Mouse (Mus musculus) liver, adult 2 months (tissue): ENCODE results near the gene Hlf. TPM values are rescaled to one million over a fixed set of nuclear protein-coding genes. Genes with fewer than 3 reads are reported as not detected.

Experiments
- DNase-seq: peaks from one replicate; pipeline ENCODE4 v3.0.0-alpha.2; 2011; ENCODE audit warnings: low read depth, low spot score; ENCODE audit errors: extremely low read depth
- H3K27ac ChIP-seq: fragments of 200-500 bp; replicated peaks from 2 replicates; pipeline ENCODE4 v1.5.1; 2012; ENCODE audit warnings: low read depth, mild to moderate bottlenecking, control low read depth, inconsistent platforms, low read length; ENCODE audit not compliant: insufficient read depth
- H3K27me3 ChIP-seq: fragments of 200-500 bp; 2 replicates; pipeline ENCODE4 v1.6.1; 2012; ENCODE audit warnings: mild to moderate bottlenecking, moderate library complexity, low read length, inconsistent platforms; ENCODE audit not compliant: control insufficient read depth, insufficient read depth
- H3K36me3 ChIP-seq: fragments of 200-500 bp; 2 replicates; pipeline ENCODE4 v1.6.1; 2012; ENCODE audit warnings: low read length, inconsistent platforms; ENCODE audit not compliant: control insufficient read depth, insufficient read depth
- H3K4me1 ChIP-seq: fragments of 200-500 bp; 2 replicates; pipeline ENCODE4 v1.6.1; 2011; ENCODE audit warnings: low read length; ENCODE audit not compliant: control insufficient read depth, insufficient read depth
- H3K4me3 ChIP-seq: fragments of 200-500 bp; 2 replicates; pipeline ENCODE4 v1.5.1; 2011; ENCODE audit warnings: low read depth, mild to moderate bottlenecking, control low read depth, low read length, moderate library complexity; ENCODE audit not compliant: insufficient read depth
- H3K79me2 ChIP-seq: fragments of 200-500 bp; 2 replicates; pipeline ENCODE4 v1.6.1; 2012; ENCODE audit warnings: inconsistent platforms, mild to moderate bottlenecking, low read length, moderate library complexity; ENCODE audit not compliant: control insufficient read depth, insufficient read depth
- H3K9ac ChIP-seq: fragments of 200-500 bp; 2 replicates; pipeline ENCODE4 v1.6.1; 2012; ENCODE audit warnings: low read depth, mild to moderate bottlenecking, control low read depth, inconsistent platforms, low read length
- CTCF ChIP-seq: fragments of 200-500 bp; IDR thresholded peaks from 2 replicates; pipeline ENCODE4 v1.5.1; 2011; ENCODE audit warnings: low read depth, low read length, control low read depth
- POLR2A ChIP-seq: fragments of 200-500 bp; IDR thresholded peaks from 2 replicates; pipeline ENCODE4 v1.6.1; 2011; ENCODE audit warnings: low read length, control low read depth; ENCODE audit not compliant: insufficient read depth; ENCODE audit errors: extremely low read depth
- WGBS: fragments of 180-500 bp; shearing (Covaris S2); methylation state at CpG from one replicate; pipeline ENCODE4 v1.1.7; 2018; 5-methylcytosine and 5-hydroxymethylcytosine counted together
- polyA plus RNA-seq: library from polyadenylated mRNA; depleted of rRNA; stranded (reverse); fragments of >200 nt; gene quantifications from 2 replicates; pipeline ENCODE4 v1.2.3, GENCODE M21; 2012
- total RNA-seq: library from RNA; depleted of rRNA; stranded (reverse); fragments of >200 nt; gene quantifications from 2 replicates; pipeline ENCODE4 v1.2.3, GENCODE M21; 2014

Gene Hlf
- total and polyA plus RNA-seq, 2 experiments, result 12.1 to 18.3 TPM

DNA sequence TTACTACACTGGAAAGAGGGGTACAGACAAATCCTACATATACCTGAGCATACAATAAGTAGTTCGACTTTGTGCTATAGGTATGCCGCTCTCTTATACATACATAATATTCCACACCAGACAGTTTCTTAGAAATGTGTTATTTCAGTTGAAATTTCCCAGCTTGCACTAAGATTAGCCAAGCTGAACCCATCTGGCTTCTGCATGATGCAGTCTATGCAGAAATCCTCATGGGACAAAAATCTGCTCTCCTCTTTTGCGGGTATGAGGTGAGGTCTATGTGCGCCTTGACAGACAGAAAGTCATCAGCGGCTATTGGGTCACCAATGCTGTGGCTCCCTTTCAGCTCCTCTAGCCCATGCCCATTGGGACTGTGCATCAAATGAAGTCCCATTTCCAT is 30.2 kb downstream of the Hlf start:
- no peak overlapping the region for H3K4me3 ChIP-seq
- no peak for TF ChIP-seq POLR2A
- TF ChIP-seq CTCF, result no peak
- H3K79me2 ChIP-seq, result no peaks in the 10 kb centered on the region; the same call in 1 of the 2 replicates
- no peak overlapping the region for H3K9ac ChIP-seq
- H3K4me1 ChIP-seq, result peaks cover 41% of the 10 kb centered on the region
- H3K27me3 ChIP-seq, result no peaks in the 10 kb centered on the region
- H3K36me3 ChIP-seq, result no peaks in the 10 kb centered on the region
- DNase-seq, result no peak
- WGBS, result 95% methylated on average over 5 of the region's 5 CpGs
- no peak overlapping the region for H3K27ac ChIP-seq

DNA sequence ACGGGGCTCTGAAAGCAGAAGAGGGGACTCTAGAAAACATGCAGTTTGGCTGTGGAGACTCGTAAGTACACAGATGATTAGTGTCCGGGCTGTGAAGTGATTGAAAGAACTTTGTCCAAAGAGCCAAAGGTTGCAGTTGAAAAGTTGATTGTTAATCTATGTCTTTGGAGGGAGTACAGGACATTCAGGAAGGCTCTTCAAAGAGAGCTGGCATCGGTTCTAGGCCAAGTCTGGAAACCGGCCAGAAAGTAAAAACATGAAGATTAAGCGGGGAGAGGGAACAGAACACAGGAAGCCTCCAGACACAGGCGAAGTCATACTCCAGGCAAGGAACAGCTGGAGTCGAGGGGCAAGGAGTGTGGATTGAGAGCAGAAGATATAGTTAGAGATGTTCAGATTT is 32.6 kb downstream of the Hlf start:
- Histone ChIP-seq H3K79me2 (peaks cover 14% of the 10 kb centered on the region), H3K27ac (peak overlapping the region; percentile 79)

DNA sequence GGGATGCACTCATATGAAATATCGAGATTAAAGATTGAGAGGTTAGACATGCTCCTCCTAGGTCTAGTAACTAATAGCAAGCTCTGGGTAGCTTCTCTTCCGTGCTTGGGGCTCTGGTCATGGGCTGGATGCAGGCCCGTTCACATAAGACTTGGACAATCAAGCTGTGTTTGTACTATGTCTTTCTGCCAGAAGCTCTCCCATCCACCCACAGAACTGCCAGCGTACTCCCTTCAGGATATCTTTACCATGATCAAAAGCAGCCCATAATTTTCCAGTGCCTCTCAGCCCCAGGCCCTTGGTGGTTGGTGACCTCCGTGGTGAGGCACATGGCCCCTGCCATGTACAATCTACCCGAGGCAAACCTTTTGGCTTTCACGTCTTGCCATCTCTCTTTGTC is 33.3 kb downstream of the Hlf start:
- DNase-seq, result peak; percentile 79
- Histone ChIP-seq H3K9ac (peak overlapping the region; percentile 48), H3K4me3 (no peak overlapping the region), H3K27me3 (no peaks in the 10 kb centered on the region), H3K79me2 (peaks cover 17% of the 10 kb centered on the region), H3K4me1 (peaks cover 38% of the 10 kb centered on the region), H3K27ac (peak overlapping the region; percentile 79), H3K36me3 (no peaks in the 10 kb centered on the region)
- WGBS, result 37% methylated on average over 7 of the region's 7 CpGs
- TF ChIP-seq POLR2A, result no peak
- TF ChIP-seq CTCF, result no peak

More for the DNA sequence above, 32.6 kb downstream of the Hlf start:
- peak overlapping the region; percentile 14 for H3K9ac ChIP-seq
- H3K36me3 ChIP-seq, result no peaks in the 10 kb centered on the region
- 10% methylated on average over 8 of the region's 8 CpGs for WGBS
- peak; percentile 99 for DNase-seq
- TF ChIP-seq CTCF (no peak), POLR2A (no peak)
- H3K27me3 ChIP-seq, result no peaks in the 10 kb centered on the region
- peaks cover 40% of the 10 kb centered on the region for H3K4me1 ChIP-seq
- H3K4me3 ChIP-seq, result no peak overlapping the region

DNA sequence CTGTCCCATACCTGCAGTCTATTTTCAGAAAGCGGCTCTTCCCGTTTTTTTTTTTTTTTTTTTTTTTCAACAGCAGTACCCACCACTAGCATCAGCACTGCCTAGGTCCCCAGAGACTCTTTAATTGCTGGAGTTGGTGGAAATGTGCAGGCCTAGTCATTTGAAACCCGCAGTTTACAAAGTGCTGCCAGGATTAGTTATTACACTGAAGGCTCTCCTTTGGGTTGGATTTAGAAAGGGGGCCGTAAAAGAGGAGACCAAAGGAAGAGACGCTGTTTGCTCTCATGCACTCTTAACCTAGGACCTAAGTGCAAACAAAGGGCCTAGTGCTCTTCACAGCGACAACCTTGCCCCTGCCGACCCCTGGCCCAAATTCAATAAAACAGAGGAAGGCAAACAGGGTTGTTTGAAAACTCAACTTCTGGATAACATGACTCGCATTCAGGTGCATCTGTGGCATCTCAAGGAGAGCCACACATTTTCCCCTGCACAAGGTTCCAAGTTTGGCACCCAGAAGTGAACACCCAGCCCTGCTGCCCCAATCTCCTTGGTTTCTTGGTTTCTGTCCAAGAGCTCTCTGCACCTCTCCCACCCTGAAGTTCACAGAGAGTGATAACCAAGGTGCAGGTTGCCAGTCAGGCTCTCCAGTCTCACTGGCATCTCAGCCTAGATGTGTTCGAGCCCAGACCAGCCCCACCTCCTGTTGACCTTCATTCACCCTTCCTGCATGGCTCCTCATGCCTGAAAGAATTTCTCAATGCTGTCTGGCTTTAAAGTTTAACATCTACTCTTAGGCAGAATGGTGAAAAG is 34.0 kb downstream of the Hlf start:
- Histone ChIP-seq H3K4me3 (no peak overlapping the region), H3K27me3 (no peaks in the 10 kb centered on the region), H3K4me1 (peaks cover 38% of the 10 kb centered on the region), H3K36me3 (no peaks in the 10 kb centered on the region), H3K27ac (peak overlapping the region; percentile 79), H3K9ac (peak overlapping the region; percentile 0; the same call in 1 of the 2 replicates), H3K79me2 (peaks cover 18% of the 10 kb centered on the region)
- peak; percentile 89 for DNase-seq
- WGBS, result 13% methylated on average over 9 of the region's 9 CpGs
- TF ChIP-seq POLR2A, result no peak
- no peak for TF ChIP-seq CTCF

DNA sequence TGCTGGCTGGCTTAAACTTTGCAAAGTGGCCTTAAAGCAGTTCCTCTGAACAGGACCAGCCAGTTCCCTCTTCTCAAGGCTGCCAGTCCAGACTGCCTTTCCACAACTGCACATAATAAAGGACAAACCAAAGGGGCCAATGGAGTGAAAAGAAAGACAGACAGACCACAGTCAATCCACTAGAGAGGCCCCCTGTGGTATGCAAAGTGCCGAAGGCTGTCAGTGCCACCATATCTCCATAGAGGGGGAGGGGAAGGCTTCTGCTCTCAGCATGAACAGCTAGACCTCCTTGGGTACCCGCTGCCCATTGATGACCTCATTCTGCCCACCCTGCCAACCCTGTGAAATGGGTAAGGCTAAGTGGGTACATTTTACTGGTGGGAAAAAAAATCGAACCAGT is 34.7 kb downstream of the Hlf start:
- TF ChIP-seq POLR2A (no peak), CTCF (no peak)
- DNase-seq, result no peak
- Histone ChIP-seq H3K36me3 (no peaks in the 10 kb centered on the region), H3K9ac (peak overlapping the region; percentile 0; the same call in 1 of the 2 replicates), H3K4me1 (peaks cover 38% of the 10 kb centered on the region), H3K79me2 (peaks cover 18% of the 10 kb centered on the region), H3K27ac (peak overlapping the region; percentile 79), H3K27me3 (no peaks in the 10 kb centered on the region), H3K4me3 (no peak overlapping the region)
- WGBS, result 21% methylated on average over 3 of the region's 3 CpGs

DNA sequence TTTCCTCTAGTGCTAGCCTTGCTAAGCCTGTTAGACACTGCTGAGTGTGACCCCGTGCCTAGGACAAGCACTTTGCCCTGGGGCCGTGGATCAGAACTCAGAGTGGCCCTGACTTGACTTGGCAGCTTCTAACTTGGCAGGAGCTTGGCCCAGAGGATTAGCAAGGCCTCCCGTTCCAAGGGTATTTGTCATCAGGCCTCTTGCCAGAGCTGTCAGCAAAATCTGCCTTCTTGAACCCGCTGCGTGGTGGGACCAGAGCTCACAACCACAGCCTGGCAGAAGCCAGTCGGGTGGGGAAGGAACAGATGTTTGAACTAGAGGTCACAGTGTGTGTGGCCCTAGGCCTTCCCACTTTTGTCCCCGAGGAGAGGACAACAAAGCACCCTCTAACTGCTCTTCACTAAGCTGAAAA is 35.4 kb downstream of the Hlf start:
- peak overlapping the region; percentile 79 for H3K27ac ChIP-seq
- peak overlapping the region; percentile 0; the same call in 1 of the 2 replicates for H3K9ac ChIP-seq
- no peaks in the 10 kb centered on the region for H3K27me3 ChIP-seq
- TF ChIP-seq CTCF, result no peak
- TF ChIP-seq POLR2A, result no peak
- WGBS, result 7% methylated on average over 7 of the region's 7 CpGs
- H3K4me1 ChIP-seq, result peaks cover 38% of the 10 kb centered on the region
- peak; percentile 99 for DNase-seq
- H3K79me2 ChIP-seq, result peaks cover 18% of the 10 kb centered on the region
- no peak overlapping the region for H3K4me3 ChIP-seq
- H3K36me3 ChIP-seq, result no peaks in the 10 kb centered on the region
